Comparison of ENCODE assay signal across 9 mouse cellular contexts in genomic region chr5:124000824-124001223, GRCm38 (mm10). TPM values are rescaled to one million over a fixed set of nuclear protein-coding genes. Genes with fewer than 3 reads are reported as not detected.
DNase-seq lines count a peak whose midpoint lies in the region; ATAC-seq and TF ChIP-seq lines count a peak whose summit lies in the region.
"Had no signal": no experiment of that assay in that cellular context is flagged by ENCODE, and none has a peak within 500 bp of the region (broad histone marks: within the 10 kb centered on the region; RNA-seq: fewer than 3 reads in every experiment).

No protein-coding gene starts in this region.

- peak; percentile 83 for TF ChIP-seq CTCF in G1E (IDR thresholded peaks at IDR 0.05; ENCODE audit: low read depth, low read length)
- TF ChIP-seq CTCF in cerebellum, adult 2 months (IDR thresholded peaks at IDR 0.05; ENCODE audit: borderline replicate concordance, insufficient read depth, low read depth, low read length): peak; percentile 97
- peak; percentile 94 for TF ChIP-seq CTCF in layer of hippocampus, adult 2 months (conservative IDR thresholded peaks at IDR 0.05)
- TF ChIP-seq CTCF in lung, adult 2 months (IDR thresholded peaks at IDR 0.05; ENCODE audit: insufficient read depth, low read length): peak; percentile 97
- peak; percentile 58 for TF ChIP-seq CTCF in olfactory bulb, adult 2 months (IDR thresholded peaks at IDR 0.05; ENCODE audit: insufficient read depth, low read depth, low read length)

- H3K9me3 ChIP-seq in G1E (replicated peaks): no peaks in the 10 kb centered on the region
- H3K9me3 ChIP-seq: megakaryocyte, embryonic 14.5 days had no signal

- no peak for TF ChIP-seq POLR2A in cerebellum, adult 2 months (IDR thresholded peaks at IDR 0.05; ENCODE audit: borderline replicate concordance, insufficient read depth, low read length)
- no peak for TF ChIP-seq POLR2A in lung, adult 2 months (IDR thresholded peaks at IDR 0.05; ENCODE audit: borderline replicate concordance, extremely low read depth, low read depth, low read length)
- TF ChIP-seq POLR2A in olfactory bulb, adult 2 months (IDR thresholded peaks at IDR 0.05; ENCODE audit: insufficient read depth, low read depth, low read length): no peak

- 6% methylated on average over 7 of the region's 7 CpGs for WGBS in cerebellum, adult 2 months
- 12% methylated on average over 7 of the region's 7 CpGs for WGBS in lung, adult 2 months
- 6% methylated on average over 7 of the region's 7 CpGs for WGBS in olfactory bulb, adult 2 months

- H3K36me3 ChIP-seq in G1E (replicated peaks): peaks cover 97% of the 10 kb centered on the region

- H3K27ac ChIP-seq in cerebellum, adult 2 months (ENCODE audit: insufficient read depth, low read length): no peak overlapping the region
- H3K27ac ChIP-seq in layer of hippocampus, adult 2 months: peak overlapping the region; percentile 66
- no peak overlapping the region for H3K27ac ChIP-seq in olfactory bulb, adult 2 months (ENCODE audit: insufficient read depth, low read depth, low read length)

- no peak overlapping the region for H3K4me3 ChIP-seq in G1E (ENCODE audit: low read depth, low read length)
- no peak overlapping the region for H3K4me3 ChIP-seq in cerebellum, adult 2 months (replicated peaks; ENCODE audit: insufficient read depth, low read depth, low read length)
- H3K4me3 ChIP-seq in layer of hippocampus, adult 2 months: no peak overlapping the region
- no peak overlapping the region for H3K4me3 ChIP-seq in lung, adult 2 months (replicated peaks; ENCODE audit: extremely low read depth, low read depth, low read length)
- H3K4me3 ChIP-seq in olfactory bulb, adult 2 months (ENCODE audit: insufficient read depth, low read depth, low read length): no peak overlapping the region
- H3K4me3 ChIP-seq: megakaryocyte, embryonic 14.5 days had no signal

- peak; percentile 79 for DNase-seq in G1E (ENCODE audit: low spot score)
- peak; percentile 84 to 94 for DNase-seq in cerebellum, adult 2 months
- DNase-seq in layer of hippocampus, adult 2 months (ENCODE audit: low spot score in 2 of 2): peak; percentile 86 to 94
- DNase-seq in lung, adult 2 months: peak; percentile 89
- DNase-seq in thymus, adult 18-20 months: peak; percentile 67 to 77

- ATAC-seq in G1E (ENCODE audit: extremely low read depth, insufficient number of reproducible peaks, low FRiP score, poor library complexity, severe bottlenecking): peak; percentile 55
- peak; percentile 44; the same call in 1 of the 2 replicates for ATAC-seq in frontal cortex, adult (ENCODE audit: low TSS enrichment)
- peak; percentile 60 to 66; a peak in 3 of 4 replicates for ATAC-seq in hematopoietic stem cell, adult 5-6 weeks (replicated peaks in 1 of 2; ENCODE audit: insufficient read depth in 1 of 2, low FRiP score in 2 of 2, low TSS enrichment in 1 of 2, low read depth in 1 of 2, poor library complexity in 2 of 2, severe bottlenecking in 2 of 2)

- peaks cover 26% of the 10 kb centered on the region for H3K4me1 ChIP-seq in G1E (ENCODE audit: insufficient read depth, low read depth, low read length)
- peaks cover 42% of the 10 kb centered on the region for H3K4me1 ChIP-seq in cerebellum, adult 2 months (ENCODE audit: control insufficient read depth, insufficient read depth, low read length)
- no peaks in the 10 kb centered on the region for H3K4me1 ChIP-seq in lung, adult 2 months (ENCODE audit: control insufficient read depth, insufficient read depth, low read length)
- peaks cover 48% of the 10 kb centered on the region for H3K4me1 ChIP-seq in olfactory bulb, adult 2 months (ENCODE audit: control insufficient read depth, insufficient read depth, low read length)

- no peaks in the 10 kb centered on the region for H3K27me3 ChIP-seq in G1E (ENCODE audit: insufficient read depth, low read length)
- H3K27me3 ChIP-seq in cerebellum, adult 2 months (ENCODE audit: control insufficient read depth, insufficient read depth, low read length): no peaks in the 10 kb centered on the region

RNA-seq across cellular contexts. Expression of gene Hip1r, which starts 27.4 kb away (rescaled TPM):
- total RNA-seq in G1E (2014; fragmentation: Nextera tagmentation) (14.2 and 21.7 TPM in 2 replicates), G1E (2017) (5.6 and 7.9 TPM in 2 replicates)
- polyA plus RNA-seq in G1E (2012): 14.9 and 16.5 TPM in 2 replicates
- polyA plus RNA-seq in cerebellum, adult 2 months (2012; rRNA removed): 41.8 and 42.4 TPM in 2 replicates
- 36.8 and 47.0 TPM in 2 replicates for total RNA-seq in hematopoietic stem cell, adult 5-6 weeks (2017)
- total RNA-seq in layer of hippocampus, adult 2 months (2021): 10 to 100 TPM; 42.8 to 43.8 TPM
- 31.9 and 36.4 TPM in 2 replicates for polyA plus RNA-seq in lung, adult 2 months (2012; rRNA removed)
- not detected in 2 replicates for polyA plus RNA-seq in olfactory bulb, adult 2 months (2012; ENCODE audit: insufficient read depth, insufficient read length, low replicate concordance, missing spikeins)

RNA-seq across cellular contexts. Expression of gene Vps37b, which starts 31.2 kb away (rescaled TPM):
- 55.7 and 64.1 TPM in 2 replicates for total RNA-seq in G1E (2014; fragmentation: Nextera tagmentation)
- total RNA-seq in G1E (2017): 26.2 and 27.5 TPM in 2 replicates
- 135 and 192 TPM in 2 replicates for polyA plus RNA-seq in G1E (2012)
- polyA plus RNA-seq in cerebellum, adult 2 months (2012; rRNA removed): 41.7 and 47.5 TPM in 2 replicates
- 20.4 and 22.2 TPM in 2 replicates for total RNA-seq in hematopoietic stem cell, adult 5-6 weeks (2017)
- 10 to 100 TPM; 36.8 to 42.2 TPM for total RNA-seq in layer of hippocampus, adult 2 months (2021)
- polyA plus RNA-seq in lung, adult 2 months (2012; rRNA removed): 36.6 and 39.3 TPM in 2 replicates
- polyA plus RNA-seq in olfactory bulb, adult 2 months (2012; ENCODE audit: insufficient read depth, insufficient read length, low replicate concordance, missing spikeins): not detected in 2 replicates

Comparison
In these comparisons a context has a peak if more than half of its experiments do, and no peak if none do; other contexts are left out.
1. RNA of gene Hip1r, which starts 27.4 kb away (polyA plus RNA-seq): 41.8 to 42.4 TPM in cerebellum, adult 2 months, 31.9 to 36.4 TPM in lung, adult 2 months and 14.9 to 16.5 TPM in G1E; not detected in olfactory bulb, adult 2 months; every median in the first group is over 10 times any median in the second.
2. RNA of gene Vps37b, which starts 31.2 kb away (polyA plus RNA-seq): 135 to 192 TPM in G1E, 41.7 to 47.5 TPM in cerebellum, adult 2 months and 36.6 to 39.3 TPM in lung, adult 2 months; not detected in olfactory bulb, adult 2 months; every median in the first group is over 10 times any median in the second.
3. Peak in every context shown above with its lines, with median percentiles within 50 percentile points of each other: ATAC-seq, DNase-seq and CTCF ChIP-seq.